Mouse (Mus musculus): ENCODE measurements around the gene Chchd10. TPM values are rescaled to one million over a fixed set of nuclear protein-coding genes. Genes with fewer than 3 reads are reported as not detected.

Chchd10 gene
- polyA plus RNA-seq, 1 experiment from 2014 or later = 148 TPM

GRCm38 (mm10) chr10:75973846-75974245 is 40.9 kb downstream of the Chchd10 start:
- no peak for DNase-seq (ENCODE audit: low spot score)
- H3K36me3 ChIP-seq (replicated peaks; ENCODE audit: control insufficient read depth, insufficient read depth) = no peaks in the 10 kb centered on the region
- no peaks in the 10 kb centered on the region for H3K4me1 ChIP-seq (replicated peaks; ENCODE audit: control insufficient read depth, insufficient read depth, low read length)
- no peak for ATAC-seq (ENCODE audit: low FRiP score)
- no peak overlapping the region for H3K27ac ChIP-seq
- no peaks in the 10 kb centered on the region for H3K27me3 ChIP-seq (ENCODE audit: control insufficient read depth, insufficient read depth, low read length)
- H3K9me3 ChIP-seq (ENCODE audit: control insufficient read depth, low read length) = no peaks in the 10 kb centered on the region
- H3K4me3 ChIP-seq (replicated peaks; ENCODE audit: low read length) = no peak overlapping the region
- 92% methylated on average over 10 of the region's 10 CpGs for WGBS
- H3K4me2 ChIP-seq (replicated peaks) = no peak overlapping the region
- no peak overlapping the region for H3K9ac ChIP-seq

GRCm38 (mm10) chr10:75975216-75975615 is 42.3 kb downstream of the Chchd10 start:
- Histone ChIP-seq H3K4me2 (replicated peaks) (no peak overlapping the region), H3K9ac (no peak overlapping the region), H3K4me1 (replicated peaks; ENCODE audit: control insufficient read depth, insufficient read depth, low read length) (no peaks in the 10 kb centered on the region), H3K4me3 (replicated peaks; ENCODE audit: low read length) (no peak overlapping the region), H3K36me3 (replicated peaks; ENCODE audit: control insufficient read depth, insufficient read depth) (no peaks in the 10 kb centered on the region), H3K9me3 (ENCODE audit: control insufficient read depth, low read length) (no peaks in the 10 kb centered on the region), H3K27me3 (ENCODE audit: control insufficient read depth, insufficient read depth, low read length) (no peaks in the 10 kb centered on the region), H3K27ac (no peak overlapping the region)
- 79% methylated on average over 5 of the region's 5 CpGs for WGBS
- no peak for ATAC-seq (ENCODE audit: low FRiP score)
- no peak for DNase-seq (ENCODE audit: low spot score)

- 49% methylated on average over 10 of the region's 10 CpGs for WGBS
- DNase-seq (ENCODE audit: low spot score) = no peak
- ATAC-seq (ENCODE audit: low FRiP score) = no peak
Observed at GRCm38 (mm10) chr10:75978119-75978834, 45.3 kb downstream of the Chchd10 start.

GRCm38 (mm10) chr10:75978835-75979157 is 45.9 kb downstream of the Chchd10 start:
- H3K27ac ChIP-seq = no peak overlapping the region
- no peaks in the 10 kb centered on the region for H3K27me3 ChIP-seq (ENCODE audit: control insufficient read depth, insufficient read depth, low read length)
- H3K4me2 ChIP-seq (replicated peaks) = no peak overlapping the region
- no peaks in the 10 kb centered on the region for H3K36me3 ChIP-seq (replicated peaks; ENCODE audit: control insufficient read depth, insufficient read depth)
- no peak overlapping the region for H3K9ac ChIP-seq
- H3K4me3 ChIP-seq (replicated peaks; ENCODE audit: low read length) = no peak overlapping the region
- H3K4me1 ChIP-seq (replicated peaks; ENCODE audit: control insufficient read depth, insufficient read depth, low read length) = no peaks in the 10 kb centered on the region
- DNase-seq (ENCODE audit: low spot score) (no peak), ATAC-seq (ENCODE audit: low FRiP score) (no peak)
- no peaks in the 10 kb centered on the region for H3K9me3 ChIP-seq (ENCODE audit: control insufficient read depth, low read length)
- WGBS = 70% methylated on average over 5 of the region's 5 CpGs

More at GRCm38 (mm10) chr10:75978119-75978834, 45.3 kb downstream of the Chchd10 start:
- H3K27me3 ChIP-seq (ENCODE audit: control insufficient read depth, insufficient read depth, low read length) = no peaks in the 10 kb centered on the region
- H3K4me1 ChIP-seq (replicated peaks; ENCODE audit: control insufficient read depth, insufficient read depth, low read length) = no peaks in the 10 kb centered on the region
- H3K36me3 ChIP-seq (replicated peaks; ENCODE audit: control insufficient read depth, insufficient read depth) = no peaks in the 10 kb centered on the region
- no peak overlapping the region for H3K27ac ChIP-seq
- no peak overlapping the region for H3K4me3 ChIP-seq (replicated peaks; ENCODE audit: low read length)
- no peak overlapping the region for H3K9ac ChIP-seq
- no peak overlapping the region for H3K4me2 ChIP-seq (replicated peaks)
- no peaks in the 10 kb centered on the region for H3K9me3 ChIP-seq (ENCODE audit: control insufficient read depth, low read length)

- no peak for DNase-seq (ENCODE audit: low spot score)
- no peak for ATAC-seq (ENCODE audit: low FRiP score)
- no peaks in the 10 kb centered on the region for H3K27me3 ChIP-seq (ENCODE audit: control insufficient read depth, insufficient read depth, low read length)
Observed at GRCm38 (mm10) chr10:75979432-75979831, 46.5 kb downstream of the Chchd10 start.

More at GRCm38 (mm10) chr10:75979432-75979831, 46.5 kb downstream of the Chchd10 start:
- no peak overlapping the region for H3K27ac ChIP-seq
- no peaks in the 10 kb centered on the region for H3K4me1 ChIP-seq (replicated peaks; ENCODE audit: control insufficient read depth, insufficient read depth, low read length)
- H3K9ac ChIP-seq = no peak overlapping the region
- WGBS = 95% methylated on average over 3 of the region's 3 CpGs
- H3K9me3 ChIP-seq (ENCODE audit: control insufficient read depth, low read length) = no peaks in the 10 kb centered on the region
- no peaks in the 10 kb centered on the region for H3K36me3 ChIP-seq (replicated peaks; ENCODE audit: control insufficient read depth, insufficient read depth)
- no peak overlapping the region for H3K4me2 ChIP-seq (replicated peaks)
- H3K4me3 ChIP-seq (replicated peaks; ENCODE audit: low read length) = no peak overlapping the region

Other genes with a start within 250 kb of the Chchd10 start
- gene Cabin1, start 168.8 kb upstream of the Chchd10 start, polyA plus RNA-seq (2014; fragmentation: Nextera tagmentation; extraction: Ambion mirVana) = 32.4 and 40.4 TPM in 2 replicates
- gene Ddt, start 159.7 kb upstream of the Chchd10 start, polyA plus RNA-seq (2014; fragmentation: Nextera tagmentation; extraction: Ambion mirVana) = 84.3 and 89.8 TPM in 2 replicates
- gene Gm20441, start 152.2 kb upstream of the Chchd10 start, polyA plus RNA-seq (2014; fragmentation: Nextera tagmentation; extraction: Ambion mirVana) = not detected in 2 replicates
- 0.57 and 1.4 TPM in 2 replicates for gene Gstt3, start 151.7 kb upstream of the Chchd10 start, polyA plus RNA-seq (2014; fragmentation: Nextera tagmentation; extraction: Ambion mirVana)
- gene Gstt1, start 134.5 kb upstream of the Chchd10 start, polyA plus RNA-seq (2014; fragmentation: Nextera tagmentation; extraction: Ambion mirVana) = 12.1 and 12.2 TPM in 2 replicates
- not detected in 2 replicates for gene Gstt4, start 110.6 kb upstream of the Chchd10 start, polyA plus RNA-seq (2014; fragmentation: Nextera tagmentation; extraction: Ambion mirVana)
- gene Gstt2, start 95.7 kb upstream of the Chchd10 start, polyA plus RNA-seq (2014; fragmentation: Nextera tagmentation; extraction: Ambion mirVana) = 5.8 and 8.3 TPM in 2 replicates
- 1,642 and 1,896 TPM in 2 replicates for gene Mif, start 72.9 kb upstream of the Chchd10 start, polyA plus RNA-seq (2014; fragmentation: Nextera tagmentation; extraction: Ambion mirVana)
- gene Derl3, start 39.7 kb upstream of the Chchd10 start, polyA plus RNA-seq (2014; fragmentation: Nextera tagmentation; extraction: Ambion mirVana) = 0.91 and 1.5 TPM in 2 replicates
- gene Smarcb1, start 11.5 kb upstream of the Chchd10 start, polyA plus RNA-seq (2014; fragmentation: Nextera tagmentation; extraction: Ambion mirVana) = 230 and 231 TPM in 2 replicates
- gene Mmp11, start 3.4 kb downstream of the Chchd10 start, polyA plus RNA-seq (2014; fragmentation: Nextera tagmentation; extraction: Ambion mirVana) = 16.8 and 18.0 TPM in 2 replicates
- 2.4 and 3.1 TPM in 2 replicates for gene Gm867, start 7.5 kb downstream of the Chchd10 start, polyA plus RNA-seq (2014; fragmentation: Nextera tagmentation; extraction: Ambion mirVana)
- gene Vpreb3, start 9.9 kb downstream of the Chchd10 start, polyA plus RNA-seq (2014; fragmentation: Nextera tagmentation; extraction: Ambion mirVana) = 0.48 and 1.6 TPM in 2 replicates
- 0.14 TPM in 1 of 2 replicates, not detected in the other for gene Gm5134, start 21.4 kb downstream of the Chchd10 start, polyA plus RNA-seq (2014; fragmentation: Nextera tagmentation; extraction: Ambion mirVana)
- gene Zfp280b, start 99.5 kb downstream of the Chchd10 start, polyA plus RNA-seq (2014; fragmentation: Nextera tagmentation; extraction: Ambion mirVana) = 11.2 and 11.9 TPM in 2 replicates
- not detected in 2 replicates for gene Slc5a4b, start 177.8 kb downstream of the Chchd10 start, polyA plus RNA-seq (2014; fragmentation: Nextera tagmentation; extraction: Ambion mirVana)
- gene Slc5a4a, start 214.3 kb downstream of the Chchd10 start, polyA plus RNA-seq (2014; fragmentation: Nextera tagmentation; extraction: Ambion mirVana) = not detected in 2 replicates